Mouse (Mus musculus) mammary gland, adult 2 months (tissue): ENCODE measurements around the gene Gm2022. TPM values are rescaled to one million over a fixed set of nuclear protein-coding genes. Genes with fewer than 3 reads are reported as not detected.

Source experiments
- polyA plus RNA-seq: library from polyadenylated mRNA; depleted of rRNA; stranded (reverse); fragments of >200 nt; gene quantifications from 2 replicates; pipeline ENCODE4 v1.2.3, GENCODE M21; 2012; ENCODE audit warnings: low replicate concordance; rRNA removed

Gm2022 gene
- not detected in 2 replicates for polyA plus RNA-seq

GRCm38 (mm10) chr12:87895070-87895469 lies at the start of gene Gm2022:
TSS of gene Gm2022 (plus strand) at chr12:87895370.

DNA sequence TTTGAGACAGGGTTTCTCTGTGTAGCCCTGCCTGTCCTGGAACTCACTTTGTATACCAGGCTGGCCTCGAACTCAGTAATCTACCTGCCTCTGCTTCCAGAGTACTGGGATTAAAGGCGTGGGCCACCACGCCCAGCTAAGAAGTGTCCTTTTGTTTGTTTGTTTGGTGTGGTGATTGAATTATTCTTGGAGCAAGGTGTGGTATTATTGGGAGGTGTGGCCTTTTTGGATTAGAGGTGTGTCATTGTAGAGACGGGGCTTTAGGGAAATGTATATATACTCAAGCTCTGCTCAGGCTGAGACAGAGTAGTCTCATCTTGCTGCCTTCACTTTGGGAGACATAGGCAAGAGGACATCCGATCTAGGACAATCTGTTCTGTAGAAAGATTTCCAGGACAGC lies 21.4 kb upstream of the Gm2022 start, which contains the start of gene Gm2016:
TSS of gene Gm2016 (plus strand) at position 301 of the 400 bp plus-strand sequence.

DNA sequence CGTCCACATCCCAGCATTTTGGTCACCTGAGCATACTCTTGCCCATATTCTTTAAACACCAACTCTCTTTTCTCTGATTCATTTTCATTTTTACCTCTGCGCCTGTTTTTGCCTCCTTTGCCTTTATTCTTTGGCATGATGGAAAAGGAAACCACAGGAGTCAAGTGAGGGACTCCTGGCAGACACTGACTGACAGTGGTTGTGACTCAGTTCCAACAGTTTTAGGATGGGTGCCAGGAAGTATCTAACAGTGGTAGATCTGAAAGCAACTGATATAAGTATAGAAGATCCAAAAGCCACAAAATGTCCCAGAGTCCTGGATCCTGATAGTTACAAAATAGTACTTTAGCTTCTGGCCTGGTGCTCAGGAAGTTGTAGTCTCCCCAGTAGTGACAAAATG lies 24.6 kb downstream of the Gm2022 start, which contains the start of gene Gm2035:
TSS of gene Gm2035 (minus strand) at position 137 of the 400 bp plus-strand sequence.

Other genes with a start within 250 kb of the Gm2022 start
- not detected in 2 replicates for gene Gm21319, start 119.6 kb upstream of the Gm2022 start, polyA plus RNA-seq
- not detected in 2 replicates for gene Gm21936, start 99.9 kb upstream of the Gm2022 start, polyA plus RNA-seq
- not detected in 2 replicates for gene BB287469, start 78.8 kb upstream of the Gm2022 start, polyA plus RNA-seq
- gene Gm2001, start 53.0 kb upstream of the Gm2022 start, polyA plus RNA-seq, result not detected in 2 replicates
- gene Gm2016, start 21.3 kb upstream of the Gm2022 start, polyA plus RNA-seq, result not detected in 2 replicates
- not detected in 2 replicates for gene Gm2035, start 24.5 kb downstream of the Gm2022 start, polyA plus RNA-seq
- gene Gm2042, start 58.7 kb downstream of the Gm2022 start, polyA plus RNA-seq, result not detected in 2 replicates
- gene Gm2075, start 116.5 kb downstream of the Gm2022 start, polyA plus RNA-seq, result not detected in 2 replicates
- gene Gm6803, start 123.4 kb downstream of the Gm2022 start, polyA plus RNA-seq, result not detected in 2 replicates
- not detected in 2 replicates for gene Gm2056, start 131.6 kb downstream of the Gm2022 start, polyA plus RNA-seq
- not detected in 2 replicates for gene Gm16368, start 188.3 kb downstream of the Gm2022 start, polyA plus RNA-seq